Mouse (Mus musculus) kidney, embryonic 15.5 days (tissue): ENCODE results near the gene Cntn5. TPM values are rescaled to one million over a fixed set of nuclear protein-coding genes. Genes with fewer than 3 reads are reported as not detected.

Source experiments
- ATAC-seq: fragments of 200-750 bp; cut with Nextera tagmentation; replicated peaks from 2 replicates; pipeline ENCODE4 v1.8.0; 2017; ENCODE audit warnings: moderate TSS enrichment; ENCODE audit not compliant: low FRiP score
- H3K27ac ChIP-seq: fragments of 300-500 bp; sonication (generic); 2 replicates; pipeline ENCODE4 v1.5.1; 2015; ENCODE audit warnings: mild to moderate bottlenecking, inconsistent platforms
- H3K27me3 ChIP-seq: fragments of 300-500 bp; sonication (generic); 2 replicates; pipeline ENCODE4 v1.6.1; 2015; ENCODE audit warnings: inconsistent platforms
- H3K36me3 ChIP-seq: fragments of 300-500 bp; sonication (generic); 2 replicates; pipeline ENCODE4 v1.6.1; 2015; ENCODE audit warnings: inconsistent platforms
- H3K4me1 ChIP-seq: fragments of 300-500 bp; sonication (generic); 2 replicates; pipeline ENCODE4 v1.6.1; 2015; ENCODE audit warnings: inconsistent platforms
- H3K4me2 ChIP-seq: fragments of 300-500 bp; sonication (generic); 2 replicates; pipeline ENCODE4 v1.6.1; 2015; ENCODE audit warnings: moderate library complexity, mild to moderate bottlenecking, inconsistent platforms
- H3K4me3 ChIP-seq: fragments of 300-500 bp; sonication (generic); replicated peaks from 2 replicates; pipeline ENCODE4 v1.5.1; 2015; ENCODE audit warnings: mild to moderate bottlenecking, inconsistent platforms
- H3K9ac ChIP-seq: fragments of 300-500 bp; sonication (generic); 2 replicates; pipeline ENCODE4 v1.6.1; 2015; ENCODE audit warnings: mild to moderate bottlenecking, inconsistent platforms
- H3K9me3 ChIP-seq: fragments of 300-500 bp; sonication (generic); replicated peaks from 2 replicates; pipeline ENCODE4 v1.6.1; 2016; ENCODE audit warnings: inconsistent platforms
- WGBS: fragments of 180-500 bp; shearing (Covaris S2); methylation state at CpG from one replicate; pipeline ENCODE4 v1.1.7; 2015; ENCODE audit warnings: mixed read lengths; 5-methylcytosine and 5-hydroxymethylcytosine counted together
- polyA plus RNA-seq: library from polyadenylated mRNA; unstranded; fragments of >200 nt; fragmentation: Nextera tagmentation; extraction: Ambion mirVana; gene quantifications from 2 replicates; pipeline ENCODE4 v1.2.1, GENCODE M21; 2015

The Cntn5 gene
- polyA plus RNA-seq, 1 experiment from 2014 or later, result 0.09 TPM

- 79% methylated on average over 6 of the region's 6 CpGs for WGBS
- H3K4me2 ChIP-seq, result no peak overlapping the region
- H3K4me3 ChIP-seq, result no peak overlapping the region
- H3K36me3 ChIP-seq, result no peaks in the 10 kb centered on the region
- H3K27me3 ChIP-seq, result no peaks in the 10 kb centered on the region
- no peak overlapping the region for H3K9ac ChIP-seq
- no peaks in the 10 kb centered on the region for H3K9me3 ChIP-seq
- H3K4me1 ChIP-seq, result no peaks in the 10 kb centered on the region
- ATAC-seq, result no peak
- H3K27ac ChIP-seq, result no peak overlapping the region
Observed at GRCm38 (mm10) chr9:10268836-10269235, 635.7 kb downstream of the Cntn5 start.

GRCm38 (mm10) chr9:10265616-10266015 is 639.0 kb downstream of the Cntn5 start:
- ATAC-seq, result no peak
- 53% methylated on average over 3 of the region's 3 CpGs for WGBS
- Histone ChIP-seq H3K4me1 (no peaks in the 10 kb centered on the region), H3K4me2 (no peak overlapping the region), H3K9ac (no peak overlapping the region), H3K27ac (no peak overlapping the region), H3K36me3 (no peaks in the 10 kb centered on the region), H3K27me3 (no peaks in the 10 kb centered on the region), H3K9me3 (no peaks in the 10 kb centered on the region), H3K4me3 (no peak overlapping the region)

- H3K9me3 ChIP-seq, result no peaks in the 10 kb centered on the region
- H3K27me3 ChIP-seq, result no peaks in the 10 kb centered on the region
- 89% methylated on average over 4 of the region's 4 CpGs for WGBS
- no peak overlapping the region for H3K4me3 ChIP-seq
- no peaks in the 10 kb centered on the region for H3K36me3 ChIP-seq
- H3K4me2 ChIP-seq, result no peak overlapping the region
- H3K4me1 ChIP-seq, result no peaks in the 10 kb centered on the region
- no peak overlapping the region for H3K27ac ChIP-seq
- ATAC-seq, result no peak
- H3K9ac ChIP-seq, result no peak overlapping the region
Observed at GRCm38 (mm10) chr9:10233364-10233763, 671.2 kb downstream of the Cntn5 start.

- no peak overlapping the region for H3K4me2 ChIP-seq
- no peak overlapping the region for H3K9ac ChIP-seq
- H3K36me3 ChIP-seq, result no peaks in the 10 kb centered on the region
- WGBS, result 61% methylated on average over 1 of the region's 1 CpGs
- no peak overlapping the region for H3K27ac ChIP-seq
- no peaks in the 10 kb centered on the region for H3K27me3 ChIP-seq
- no peak overlapping the region for H3K4me3 ChIP-seq
- no peaks in the 10 kb centered on the region for H3K9me3 ChIP-seq
- ATAC-seq, result no peak
- H3K4me1 ChIP-seq, result no peaks in the 10 kb centered on the region
Observed at GRCm38 (mm10) chr9:10232066-10232465, 672.5 kb downstream of the Cntn5 start.

GRCm38 (mm10) chr9:10230973-10231372 is 673.6 kb downstream of the Cntn5 start:
- Histone ChIP-seq H3K9ac (no peak overlapping the region), H3K4me3 (no peak overlapping the region), H3K4me1 (no peaks in the 10 kb centered on the region), H3K9me3 (no peaks in the 10 kb centered on the region), H3K27me3 (no peaks in the 10 kb centered on the region), H3K27ac (no peak overlapping the region), H3K36me3 (no peaks in the 10 kb centered on the region), H3K4me2 (no peak overlapping the region)
- ATAC-seq, result no peak

- H3K27ac ChIP-seq, result no peak overlapping the region
- no peaks in the 10 kb centered on the region for H3K36me3 ChIP-seq
- no peaks in the 10 kb centered on the region for H3K4me1 ChIP-seq
- no peak overlapping the region for H3K9ac ChIP-seq
- H3K4me3 ChIP-seq, result no peak overlapping the region
- WGBS, result 45% methylated on average over 2 of the region's 2 CpGs
- no peaks in the 10 kb centered on the region for H3K9me3 ChIP-seq
- ATAC-seq, result peak; percentile 25; the same call in 1 of the 2 replicates
- H3K27me3 ChIP-seq, result no peaks in the 10 kb centered on the region
- no peak overlapping the region for H3K4me2 ChIP-seq
Observed at GRCm38 (mm10) chr9:10229716-10230115, 674.9 kb downstream of the Cntn5 start.

- H3K9me3 ChIP-seq, result no peaks in the 10 kb centered on the region
- no peaks in the 10 kb centered on the region for H3K36me3 ChIP-seq
- H3K27ac ChIP-seq, result no peak overlapping the region
- no peak for ATAC-seq
- 23% methylated on average over 2 of the region's 2 CpGs for WGBS
- H3K4me3 ChIP-seq, result no peak overlapping the region
- H3K9ac ChIP-seq, result no peak overlapping the region
- H3K27me3 ChIP-seq, result no peaks in the 10 kb centered on the region
- no peak overlapping the region for H3K4me2 ChIP-seq
- H3K4me1 ChIP-seq, result no peaks in the 10 kb centered on the region
Observed at GRCm38 (mm10) chr9:10226013-10226412, 678.6 kb downstream of the Cntn5 start.

GRCm38 (mm10) chr9:10186063-10186462 is 718.5 kb downstream of the Cntn5 start:
- no peak overlapping the region for H3K27ac ChIP-seq
- no peak overlapping the region for H3K4me3 ChIP-seq
- no peak overlapping the region for H3K4me2 ChIP-seq
- H3K36me3 ChIP-seq, result no peaks in the 10 kb centered on the region
- H3K9me3 ChIP-seq, result no peaks in the 10 kb centered on the region
- no peaks in the 10 kb centered on the region for H3K4me1 ChIP-seq
- H3K27me3 ChIP-seq, result no peaks in the 10 kb centered on the region
- no peak for ATAC-seq
- H3K9ac ChIP-seq, result no peak overlapping the region

- 92% methylated on average over 3 of the region's 3 CpGs for WGBS
- no peaks in the 10 kb centered on the region for H3K9me3 ChIP-seq
- ATAC-seq, result no peak
- no peak overlapping the region for H3K9ac ChIP-seq
- no peak overlapping the region for H3K4me3 ChIP-seq
- no peak overlapping the region for H3K27ac ChIP-seq
- H3K4me2 ChIP-seq, result no peak overlapping the region
- no peaks in the 10 kb centered on the region for H3K36me3 ChIP-seq
- H3K27me3 ChIP-seq, result no peaks in the 10 kb centered on the region
- H3K4me1 ChIP-seq, result no peaks in the 10 kb centered on the region
Observed at GRCm38 (mm10) chr9:10170526-10170925, 734.0 kb downstream of the Cntn5 start.

GRCm38 (mm10) chr9:10121350-10122057 is 783.1 kb downstream of the Cntn5 start:
- Histone ChIP-seq H3K27me3 (no peaks in the 10 kb centered on the region), H3K36me3 (no peaks in the 10 kb centered on the region), H3K9me3 (no peaks in the 10 kb centered on the region), H3K4me1 (no peaks in the 10 kb centered on the region), H3K4me3 (no peak overlapping the region), H3K4me2 (no peak overlapping the region), H3K9ac (no peak overlapping the region), H3K27ac (no peak overlapping the region)
- WGBS, result 87% methylated on average over 1 of the region's 1 CpGs
- ATAC-seq, result peak; percentile 29; the same call in 1 of the 2 replicates

GRCm38 (mm10) chr9:10116581-10116980 is 788.0 kb downstream of the Cntn5 start:
- 92% methylated on average over 1 of the region's 1 CpGs for WGBS
- Histone ChIP-seq H3K9ac (no peak overlapping the region), H3K27ac (no peak overlapping the region), H3K36me3 (no peaks in the 10 kb centered on the region), H3K27me3 (no peaks in the 10 kb centered on the region), H3K4me1 (no peaks in the 10 kb centered on the region), H3K9me3 (no peaks in the 10 kb centered on the region), H3K4me2 (no peak overlapping the region), H3K4me3 (no peak overlapping the region)
- ATAC-seq, result no peak

- WGBS, result 90% methylated on average over 1 of the region's 1 CpGs
- no peaks in the 10 kb centered on the region for H3K36me3 ChIP-seq
- no peaks in the 10 kb centered on the region for H3K27me3 ChIP-seq
- no peaks in the 10 kb centered on the region for H3K9me3 ChIP-seq
- no peak overlapping the region for H3K4me3 ChIP-seq
- no peak for ATAC-seq
- H3K4me1 ChIP-seq, result no peaks in the 10 kb centered on the region
- no peak overlapping the region for H3K27ac ChIP-seq
- H3K4me2 ChIP-seq, result no peak overlapping the region
- no peak overlapping the region for H3K9ac ChIP-seq
Observed at GRCm38 (mm10) chr9:10109156-10109555, 795.4 kb downstream of the Cntn5 start.

GRCm38 (mm10) chr9:10107861-10108260 is 796.7 kb downstream of the Cntn5 start:
- no peak for ATAC-seq
- Histone ChIP-seq H3K9me3 (no peaks in the 10 kb centered on the region), H3K27me3 (no peaks in the 10 kb centered on the region), H3K4me3 (no peak overlapping the region), H3K9ac (no peak overlapping the region), H3K36me3 (no peaks in the 10 kb centered on the region), H3K4me2 (no peak overlapping the region), H3K27ac (no peak overlapping the region), H3K4me1 (no peaks in the 10 kb centered on the region)
- 75% methylated on average over 4 of the region's 4 CpGs for WGBS
